Mouse (Mus musculus) spleen, adult 12 weeks (tissue): ENCODE data around the gene Srsf1.
A peak's percentile ranks its signal among the peaks of the same experiment; 100 is the strongest.
"Not testable (repeated sequence)": the region's sequence is repeated elsewhere in the genome, so short reads cannot be mapped to it uniquely, and the experiment has no call there.

ENCODE experiments used
- DNase-seq: peaks from one replicate; pipeline ENCODE4 v3.0.0; 2022; ENCODE audit warnings: low spot score

Srsf1 gene

DNA sequence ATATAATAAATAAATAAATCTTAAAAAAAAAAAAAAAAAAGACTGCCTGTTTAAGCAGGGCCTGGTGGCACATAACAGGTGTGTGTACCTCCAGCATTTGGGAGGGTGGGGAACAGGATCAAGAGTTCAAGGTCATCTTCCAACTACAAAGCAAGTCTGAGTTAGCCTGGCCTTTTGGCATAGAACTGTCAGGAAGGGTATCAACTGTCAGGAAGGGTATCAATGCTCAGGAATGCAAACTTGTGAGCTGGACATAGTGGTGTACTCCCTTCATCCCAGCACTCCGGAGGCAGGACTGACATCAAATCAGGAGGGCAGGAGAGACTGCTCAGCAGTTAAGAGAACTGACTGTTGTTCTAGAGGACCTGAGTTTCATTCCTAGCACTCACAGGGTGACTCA is 8.1 kb upstream of the Srsf1 start:
- DNase-seq = no peak

DNA sequence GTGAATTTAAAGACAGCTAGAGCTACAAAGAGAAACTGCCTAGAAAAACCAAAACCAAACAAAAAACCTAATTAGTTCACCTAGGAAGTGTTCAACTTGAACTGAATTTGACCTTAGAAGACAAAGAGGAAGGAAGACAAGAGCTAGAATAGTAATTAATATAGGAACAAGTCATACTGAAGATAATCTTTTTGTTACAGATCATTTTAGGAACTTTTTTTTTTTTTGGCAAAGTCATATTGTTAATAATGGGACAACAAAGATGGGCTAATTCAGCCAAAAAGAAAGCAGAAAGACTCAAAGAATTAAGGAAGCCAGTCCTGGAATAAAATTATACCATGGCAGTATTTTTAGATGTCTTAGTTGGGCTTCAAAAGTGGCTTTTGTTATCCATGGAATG is 2.9 kb upstream of the Srsf1 start:
- no peak for DNase-seq

DNA sequence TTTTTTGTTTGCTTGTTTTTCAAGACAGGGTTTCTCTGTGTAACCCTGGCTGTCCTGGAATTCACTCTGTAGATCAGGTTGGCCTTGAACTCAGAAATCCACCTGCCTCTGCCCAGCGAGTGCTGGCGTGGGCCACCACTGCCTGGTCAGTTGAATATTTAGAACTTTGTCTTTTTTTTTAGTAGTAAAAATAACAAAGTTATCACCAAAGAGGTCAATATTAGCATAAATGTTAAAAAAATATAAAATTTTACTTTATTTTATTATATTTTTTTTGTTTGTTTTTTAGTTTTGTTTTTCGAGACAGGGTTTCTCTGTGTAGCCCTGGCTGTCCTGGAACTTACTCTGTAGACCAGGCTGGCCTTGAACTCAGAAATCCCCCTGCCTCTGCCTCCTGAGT is 2.0 kb upstream of the Srsf1 start:
- DNase-seq = not testable (repeated sequence)

DNA sequence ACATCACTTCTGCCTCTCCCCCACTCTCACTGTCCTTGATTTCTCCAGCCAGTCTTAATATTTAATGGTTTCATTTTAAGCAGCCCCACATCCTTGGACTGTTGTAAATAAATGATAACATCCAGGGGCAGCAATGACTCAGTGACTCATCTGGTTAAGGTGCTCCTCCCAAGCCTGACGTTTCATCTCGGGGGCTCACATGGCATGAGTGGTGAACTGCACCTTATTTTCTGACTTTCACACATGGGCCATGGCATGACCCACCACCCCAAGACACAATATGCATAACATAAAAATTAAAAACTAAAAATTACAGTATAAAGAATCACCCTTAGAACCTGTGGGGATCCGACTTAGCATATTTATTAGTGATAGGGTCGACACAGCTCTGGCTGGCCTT is 1.3 kb upstream of the Srsf1 start:
- DNase-seq = peak; percentile 28

- DNase-seq = peak; percentile 53
Measured at GRCm38 (mm10) chr11:88046323-88046937, 743 bp upstream of the Srsf1 start.

DNA sequence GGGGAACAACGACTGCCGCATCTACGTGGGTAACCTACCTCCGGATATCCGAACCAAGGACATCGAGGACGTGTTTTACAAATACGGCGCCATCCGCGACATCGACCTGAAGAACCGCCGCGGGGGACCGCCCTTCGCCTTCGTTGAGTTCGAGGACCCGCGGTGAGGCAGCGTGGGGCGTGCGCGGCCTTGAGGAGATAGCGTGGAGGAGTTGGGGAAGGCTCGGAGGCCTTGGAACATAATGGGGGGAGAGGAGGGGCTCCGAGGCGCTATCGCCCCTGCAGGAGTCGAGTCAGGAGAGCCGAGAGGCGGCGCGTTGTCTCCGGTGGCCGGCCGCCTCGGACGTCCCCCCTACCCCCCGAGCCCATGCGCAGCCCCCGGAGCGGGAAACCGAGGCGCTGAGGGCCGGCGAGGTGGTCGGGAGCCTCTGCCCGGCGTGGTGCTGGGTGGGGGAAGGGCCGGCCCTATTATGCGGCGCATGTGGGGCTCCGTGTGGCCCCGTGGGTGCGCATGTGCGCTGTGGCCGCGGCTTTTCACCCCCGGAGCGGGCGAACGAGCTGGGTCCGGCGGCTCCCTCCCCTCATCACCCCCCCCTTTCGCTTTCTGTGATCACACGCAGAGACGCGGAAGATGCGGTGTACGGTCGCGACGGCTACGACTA is 828 bp downstream of the Srsf1 start:
- DNase-seq = peak; percentile 62

DNA sequence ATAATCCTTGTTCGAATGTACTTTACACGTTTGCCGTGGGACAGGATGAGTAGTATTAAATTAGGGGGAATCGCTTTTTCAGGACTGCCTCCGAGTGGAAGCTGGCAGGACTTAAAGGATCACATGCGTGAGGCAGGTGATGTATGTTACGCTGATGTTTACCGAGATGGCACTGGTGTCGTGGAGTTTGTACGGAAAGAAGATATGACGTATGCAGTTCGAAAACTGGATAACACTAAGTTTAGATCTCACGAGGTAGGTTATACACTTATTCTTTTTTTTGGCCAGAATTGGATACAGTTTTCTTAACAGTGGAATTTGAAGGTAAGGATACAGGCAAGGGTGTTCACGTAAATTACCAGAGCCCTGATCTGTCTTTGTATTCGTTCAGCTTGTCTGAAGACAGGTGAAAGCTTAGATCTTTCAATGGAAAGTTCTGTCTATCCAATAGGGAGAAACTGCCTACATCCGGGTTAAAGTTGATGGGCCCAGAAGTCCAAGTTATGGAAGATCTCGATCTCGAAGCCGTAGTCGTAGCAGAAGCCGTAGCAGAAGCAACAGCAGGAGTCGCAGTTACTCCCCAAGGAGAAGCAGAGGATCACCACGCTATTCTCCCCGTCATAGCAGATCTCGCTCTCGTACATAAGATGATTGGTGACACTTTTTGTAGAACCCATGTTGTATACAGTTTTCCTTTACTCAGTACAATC is 1.9 kb downstream of the Srsf1 start:
- peak; percentile 13 for DNase-seq

GRCm38 (mm10) chr11:88049732-88050131 is 2.6 kb downstream of the Srsf1 start:
- no peak for DNase-seq

- DNase-seq = no peak
Measured at GRCm38 (mm10) chr11:88052638-88053037, 5.5 kb downstream of the Srsf1 start.

- no peak for DNase-seq
Measured at GRCm38 (mm10) chr11:88053821-88054220, 6.6 kb downstream of the Srsf1 start.

GRCm38 (mm10) chr11:88054589-88054988 is 7.4 kb downstream of the Srsf1 start:
- peak; percentile 37 for DNase-seq

- DNase-seq = no peak
Measured at GRCm38 (mm10) chr11:88055777-88056176, 8.6 kb downstream of the Srsf1 start.

- no peak for DNase-seq
Measured at GRCm38 (mm10) chr11:88057788-88058187, 10.6 kb downstream of the Srsf1 start.

GRCm38 (mm10) chr11:88059141-88059540 is 12.0 kb downstream of the Srsf1 start:
- DNase-seq = no peak

DNA sequence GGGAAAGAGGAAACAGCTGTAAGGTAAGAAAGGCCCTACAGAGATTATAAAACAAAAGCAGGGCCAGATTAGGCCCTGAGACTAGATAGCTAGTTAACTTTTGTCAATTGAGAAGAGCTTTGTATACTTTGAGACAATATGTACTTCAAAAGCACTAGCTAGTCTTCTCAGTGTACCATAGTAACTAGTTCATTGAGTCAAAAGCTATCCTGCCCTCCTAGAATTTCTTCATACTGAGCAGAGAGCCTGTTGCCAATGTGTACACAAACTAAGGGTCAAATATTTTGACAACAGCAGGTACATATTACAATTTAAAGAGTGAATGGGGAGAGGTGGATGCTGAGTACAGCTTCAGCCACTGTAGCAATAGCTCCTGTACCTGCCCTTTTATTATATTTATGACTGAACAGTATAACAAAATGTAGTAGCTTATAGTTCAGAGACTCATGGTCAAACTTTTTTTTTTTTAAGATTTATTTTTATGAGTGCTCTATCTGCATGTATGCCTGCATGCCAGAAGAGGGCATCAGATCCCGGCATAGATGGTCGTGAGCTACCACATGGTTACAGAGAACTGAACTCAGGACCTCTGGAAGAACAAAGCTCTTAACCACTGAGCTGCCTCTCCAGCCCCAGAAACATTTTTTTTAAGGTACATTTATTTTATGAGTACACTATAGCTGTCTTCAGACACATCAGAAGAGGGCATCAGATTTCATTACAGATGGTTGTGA is 14.9 kb downstream of the Srsf1 start:
- no peak for DNase-seq

DNA sequence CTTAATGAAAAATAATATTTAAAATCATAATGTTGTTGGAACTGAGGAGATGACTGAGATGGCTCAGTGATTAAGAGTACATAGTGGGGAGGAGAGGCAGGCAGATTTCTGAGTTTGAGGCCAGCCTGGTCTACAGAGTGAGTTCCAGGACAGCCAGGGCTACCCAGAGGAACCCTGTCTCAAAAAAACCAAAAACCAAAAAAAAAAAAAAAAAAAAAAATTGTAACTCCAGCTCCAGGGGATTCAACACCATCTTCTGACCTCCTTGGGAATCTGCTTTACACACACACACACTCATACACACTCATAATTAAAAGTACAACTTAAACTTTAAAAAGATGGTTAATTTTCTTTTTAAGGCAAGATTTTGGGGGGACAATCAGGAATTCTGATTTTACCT is 18.6 kb downstream of the Srsf1 start:
- no peak for DNase-seq

DNA sequence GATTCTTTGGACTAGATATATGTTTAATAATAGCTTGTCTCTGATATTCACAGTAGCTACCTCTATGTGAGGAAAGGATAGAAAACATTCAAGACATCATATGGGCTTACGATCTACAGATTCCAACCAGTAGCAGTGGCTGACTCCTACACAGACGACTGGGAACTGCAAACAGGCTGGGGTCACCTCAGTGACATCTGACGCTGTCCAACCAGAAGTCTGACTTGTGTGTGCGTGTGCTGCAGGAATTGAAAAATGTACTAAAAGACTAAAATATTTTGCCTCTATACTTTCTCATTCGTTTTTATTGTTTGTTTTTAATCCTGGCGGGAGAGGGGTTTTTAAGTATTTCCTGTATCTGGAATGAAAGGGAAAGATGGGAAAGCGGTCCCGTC is 20.0 kb downstream of the Srsf1 start:
- no peak for DNase-seq

GRCm38 (mm10) chr11:88067586-88068410 is 20.6 kb downstream of the Srsf1 start, which contains the start of gene Vezf1:
Gene Vezf1, plus strand, starts transcription at chr11:88068279.
- peak; percentile 72 for DNase-seq

DNA sequence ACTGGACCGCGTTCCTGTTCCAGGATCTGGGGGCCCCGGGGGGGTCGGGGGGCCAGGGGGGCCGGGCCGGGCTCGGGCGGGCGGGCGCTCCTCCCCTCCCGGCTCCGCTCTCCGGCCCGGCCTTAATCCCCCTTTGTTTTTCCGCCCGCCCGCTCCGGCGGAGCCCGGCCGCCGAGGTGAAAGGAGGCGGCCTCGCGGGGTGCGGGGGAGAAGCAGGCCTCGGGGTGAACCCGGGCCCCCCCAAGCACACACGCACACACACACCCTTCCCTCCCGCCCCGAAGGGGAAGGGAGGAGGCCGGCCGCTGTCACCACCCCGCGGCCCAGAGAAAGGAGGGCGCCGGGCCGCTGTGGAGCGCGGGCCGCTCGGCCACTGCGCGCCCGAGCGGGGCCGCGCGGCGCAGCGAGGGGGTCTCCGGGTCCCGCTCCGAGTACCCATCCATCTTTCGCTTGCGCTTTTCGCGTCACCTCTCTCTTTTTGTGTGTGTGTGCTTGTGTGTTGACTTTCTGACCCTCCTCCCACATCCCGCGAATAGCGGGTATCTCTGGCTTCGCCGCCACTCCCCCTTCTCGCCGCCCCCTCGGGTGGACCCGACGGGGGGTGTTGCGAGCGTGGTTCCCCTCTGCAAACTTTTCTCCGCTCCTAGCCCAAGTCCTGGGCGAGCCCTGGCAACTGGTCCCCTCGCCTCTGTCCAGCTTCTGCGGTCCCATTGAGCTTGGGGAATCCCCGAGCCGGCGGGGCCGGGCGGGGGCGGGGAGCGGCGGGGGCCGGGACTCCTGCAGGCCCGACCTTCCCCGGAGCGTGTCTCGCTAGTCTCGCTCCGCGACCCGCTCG is 21.5 kb downstream of the Srsf1 start:
- peak; percentile 63 for DNase-seq

DNA sequence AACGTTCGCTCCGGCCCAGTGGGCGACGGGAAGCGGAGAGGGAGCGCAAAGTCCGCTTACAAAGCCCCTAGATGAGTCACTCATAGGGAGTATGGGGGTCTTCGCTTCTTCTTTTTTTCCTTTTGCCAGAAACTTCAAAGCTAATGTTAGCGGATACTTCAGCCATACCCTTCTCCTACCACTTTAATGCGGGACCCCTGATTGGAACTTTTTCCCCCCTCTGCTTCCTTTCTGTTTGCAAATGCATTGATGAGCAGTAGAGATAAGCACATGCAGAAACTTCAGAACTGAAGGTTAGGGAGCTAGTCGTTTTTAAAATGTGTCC is 22.0 kb downstream of the Srsf1 start:
- no peak for DNase-seq

- no peak for DNase-seq
Measured at GRCm38 (mm10) chr11:88070392-88070791, 23.2 kb downstream of the Srsf1 start.
